Mouse (Mus musculus) brain, adult 10 weeks (tissue): ENCODE results near the gene Golt1b. TPM values are rescaled to one million over a fixed set of nuclear protein-coding genes. Genes with fewer than 3 reads are reported as not detected.

Experiments
- polyA plus RNA-seq: library from polyadenylated mRNA; stranded (reverse); fragments of 350-450 nt; fragmentation: Illumina TruSeq; extraction: RNeasy Lipid Tissue Mini Kit (QIAGEN cat#74804); gene quantifications from one replicate; pipeline ENCODE4 v1.2.3, GENCODE M21; 2015; ENCODE audit warnings: low read depth, low replicate concordance

The Golt1b gene
- 31.3 TPM for polyA plus RNA-seq

GRCm38 (mm10) chr6:142387011-142387754 is at the start of gene Golt1b, which contains the start of gene Recql:
Golt1b (plus strand) TSS chr6:142387221.
Recql (minus strand) TSS chr6:142387087.

GRCm38 (mm10) chr6:142345440-142346038 is 41.5 kb upstream of the Golt1b start, which contains the start of gene Pyroxd1:
Pyroxd1 (plus strand) TSS chr6:142345654.

DNA sequence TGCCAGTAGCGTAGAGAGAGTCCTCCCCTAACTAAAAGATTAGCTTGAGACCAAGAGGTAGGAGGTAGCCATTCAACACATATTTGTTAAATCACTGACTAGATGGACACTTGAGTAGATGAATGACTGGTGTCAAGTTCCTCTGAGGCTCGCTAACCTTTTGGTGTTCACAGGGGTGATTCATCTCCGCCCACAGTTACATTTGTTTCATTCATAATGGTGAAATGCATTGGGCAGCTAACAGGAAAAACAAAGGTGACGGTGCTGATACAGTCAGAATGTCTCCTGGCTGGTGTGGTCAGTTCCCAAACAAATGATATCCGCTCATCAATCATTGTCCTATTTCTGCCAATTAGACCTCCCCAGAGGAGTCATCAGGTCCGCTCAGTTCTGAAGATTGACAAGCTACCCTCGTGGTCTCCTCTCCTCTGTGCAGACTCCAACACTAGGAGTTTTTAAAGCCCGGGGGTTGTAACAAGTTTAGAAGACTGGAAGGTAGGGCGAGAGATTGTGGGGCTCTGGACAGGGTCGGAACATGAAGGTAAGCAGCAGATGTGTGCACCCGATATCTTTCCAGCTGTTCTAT is 26.0 kb downstream of the Golt1b start, which contains the start of gene Spx:
Gene Spx (plus strand): TSS at position 536 of the 586 bp plus-strand sequence.

Other genes starting within 250 kb of the Golt1b start
- gene Slco1a6, start 178.7 kb upstream of the Golt1b start, polyA plus RNA-seq, result not detected
- gene Iapp, start 88.8 kb upstream of the Golt1b start, polyA plus RNA-seq, result not detected
- 0.18 TPM for gene Slco1a5, start 64.2 kb upstream of the Golt1b start, polyA plus RNA-seq
- gene Pyroxd1, start 41.6 kb upstream of the Golt1b start, polyA plus RNA-seq, result 14.1 TPM
- 20.0 TPM for gene Recql, start 134 bp upstream of the Golt1b start, polyA plus RNA-seq
- 3.8 TPM for gene Spx, start 26.2 kb downstream of the Golt1b start, polyA plus RNA-seq
- 0.27 TPM for gene Gys2, start 85.9 kb downstream of the Golt1b start, polyA plus RNA-seq
- gene Ldhb, start 120.7 kb downstream of the Golt1b start, polyA plus RNA-seq, result 1,259 TPM
- 5.0 TPM for gene Kcnj8, start 184.4 kb downstream of the Golt1b start, polyA plus RNA-seq